Mouse (Mus musculus): ENCODE data around the gene Cd2bp2.
"Not testable (repeated sequence)": the region's sequence is repeated elsewhere in the genome, so short reads cannot be mapped to it uniquely, and the experiment has no call there.

Cd2bp2 gene

GRCm38 (mm10) chr7:127190672-127191071, 5.2 kb downstream of the Cd2bp2 start:
- DNase-seq (ENCODE audit: low spot score in 2 of 2) = no peak

GRCm38 (mm10) chr7:127188305-127189276, 7.3 kb downstream of the Cd2bp2 start:
- DNase-seq (ENCODE audit: low spot score in 2 of 2) = no peak

- no peak for DNase-seq (ENCODE audit: low spot score in 2 of 2)
Observed at GRCm38 (mm10) chr7:127187351-127187750, 8.5 kb downstream of the Cd2bp2 start.

- no peak for DNase-seq (ENCODE audit: low spot score in 2 of 2)
Observed at GRCm38 (mm10) chr7:127185601-127186000, 10.2 kb downstream of the Cd2bp2 start.

GRCm38 (mm10) chr7:127184720-127185119, 11.1 kb downstream of the Cd2bp2 start:
- no peak for DNase-seq (ENCODE audit: low spot score in 2 of 2)

- DNase-seq (ENCODE audit: low spot score in 2 of 2) = no peak
Observed at GRCm38 (mm10) chr7:127183828-127184227, 12.0 kb downstream of the Cd2bp2 start.

GRCm38 (mm10) chr7:127183345-127183744, 12.5 kb downstream of the Cd2bp2 start:
- no peak for DNase-seq (ENCODE audit: low spot score in 2 of 2)

GRCm38 (mm10) chr7:127181724-127182123, 14.1 kb downstream of the Cd2bp2 start:
- DNase-seq (ENCODE audit: low spot score in 2 of 2) = not testable (repeated sequence)

- DNase-seq (ENCODE audit: low spot score in 2 of 2) = no peak
Observed at GRCm38 (mm10) chr7:127180783-127181182, 15.1 kb downstream of the Cd2bp2 start.

GRCm38 (mm10) chr7:127176937-127177336, 18.9 kb downstream of the Cd2bp2 start:
- DNase-seq (ENCODE audit: low spot score in 2 of 2) = no peak

GRCm38 (mm10) chr7:127166501-127166900, 29.3 kb downstream of the Cd2bp2 start:
- no peak for DNase-seq (ENCODE audit: low spot score in 2 of 2)

GRCm38 (mm10) chr7:127165607-127166493, 30.0 kb downstream of the Cd2bp2 start:
- DNase-seq (ENCODE audit: low spot score in 2 of 2) = no peak

- DNase-seq (ENCODE audit: low spot score in 2 of 2) = no peak
Observed at GRCm38 (mm10) chr7:127164002-127164401, 31.8 kb downstream of the Cd2bp2 start.

GRCm38 (mm10) chr7:127162546-127162945, 33.3 kb downstream of the Cd2bp2 start:
- no peak for DNase-seq (ENCODE audit: low spot score in 2 of 2)

- DNase-seq (ENCODE audit: low spot score in 2 of 2) = no peak
Observed at GRCm38 (mm10) chr7:127157548-127157947, 38.3 kb downstream of the Cd2bp2 start.

GRCm38 (mm10) chr7:127153477-127153876, 42.4 kb downstream of the Cd2bp2 start:
- no peak for DNase-seq (ENCODE audit: low spot score in 2 of 2)

- DNase-seq (ENCODE audit: low spot score in 2 of 2) = no peak
Observed at GRCm38 (mm10) chr7:127152464-127152863, 43.4 kb downstream of the Cd2bp2 start.

- no peak for DNase-seq (ENCODE audit: low spot score in 2 of 2)
Observed at GRCm38 (mm10) chr7:127147901-127148300, 47.9 kb downstream of the Cd2bp2 start.

GRCm38 (mm10) chr7:127146267-127146603, 49.6 kb downstream of the Cd2bp2 start:
- DNase-seq (ENCODE audit: low spot score in 2 of 2) = no peak

GRCm38 (mm10) chr7:127145387-127146266, 50.2 kb downstream of the Cd2bp2 start:
- no peak for DNase-seq (ENCODE audit: low spot score in 2 of 2)

GRCm38 (mm10) chr7:127144412-127144811, 51.4 kb downstream of the Cd2bp2 start:
- no peak for DNase-seq (ENCODE audit: low spot score in 2 of 2)
